Mouse (Mus musculus): ENCODE results near the gene Methig1. TPM values are rescaled to one million over a fixed set of nuclear protein-coding genes. Genes with fewer than 3 reads are reported as not detected.
"Not testable (repeated sequence)": the region's sequence is repeated elsewhere in the genome, so short reads cannot be mapped to it uniquely, and the experiment has no call there.

The Methig1 gene
- polyA plus RNA-seq, 1 experiment from 2014 or later: not detected

GRCm38 (mm10) chr15:100330739-100331138 is 22.2 kb upstream of the Methig1 start:
- Histone ChIP-seq H3K27me3 (ENCODE audit: control insufficient read depth, insufficient read depth, low read length) (no peaks in the 10 kb centered on the region), H3K36me3 (ENCODE audit: control insufficient read depth, insufficient read depth, low read length) (no peaks in the 10 kb centered on the region), H3K27ac (replicated peaks; ENCODE audit: low read depth, low read length) (no peak overlapping the region), H3K4me3 (ENCODE audit: low read depth, low read length) (no peak overlapping the region), H3K9me3 (ENCODE audit: control insufficient read depth, low read length) (no peaks in the 10 kb centered on the region), H3K4me1 (ENCODE audit: control insufficient read depth, insufficient read depth, low read length) (no peaks in the 10 kb centered on the region), H3K9ac (ENCODE audit: low read length) (no peak overlapping the region), H3K4me2 (ENCODE audit: low read depth, severe bottlenecking) (no peak overlapping the region)
- 35% methylated on average over 7 of the region's 7 CpGs for WGBS
- no peak for DNase-seq (ENCODE audit: low spot score)
- ATAC-seq (ENCODE audit: insufficient number of reproducible peaks, low FRiP score, low TSS enrichment, low read depth): no peak

DNA sequence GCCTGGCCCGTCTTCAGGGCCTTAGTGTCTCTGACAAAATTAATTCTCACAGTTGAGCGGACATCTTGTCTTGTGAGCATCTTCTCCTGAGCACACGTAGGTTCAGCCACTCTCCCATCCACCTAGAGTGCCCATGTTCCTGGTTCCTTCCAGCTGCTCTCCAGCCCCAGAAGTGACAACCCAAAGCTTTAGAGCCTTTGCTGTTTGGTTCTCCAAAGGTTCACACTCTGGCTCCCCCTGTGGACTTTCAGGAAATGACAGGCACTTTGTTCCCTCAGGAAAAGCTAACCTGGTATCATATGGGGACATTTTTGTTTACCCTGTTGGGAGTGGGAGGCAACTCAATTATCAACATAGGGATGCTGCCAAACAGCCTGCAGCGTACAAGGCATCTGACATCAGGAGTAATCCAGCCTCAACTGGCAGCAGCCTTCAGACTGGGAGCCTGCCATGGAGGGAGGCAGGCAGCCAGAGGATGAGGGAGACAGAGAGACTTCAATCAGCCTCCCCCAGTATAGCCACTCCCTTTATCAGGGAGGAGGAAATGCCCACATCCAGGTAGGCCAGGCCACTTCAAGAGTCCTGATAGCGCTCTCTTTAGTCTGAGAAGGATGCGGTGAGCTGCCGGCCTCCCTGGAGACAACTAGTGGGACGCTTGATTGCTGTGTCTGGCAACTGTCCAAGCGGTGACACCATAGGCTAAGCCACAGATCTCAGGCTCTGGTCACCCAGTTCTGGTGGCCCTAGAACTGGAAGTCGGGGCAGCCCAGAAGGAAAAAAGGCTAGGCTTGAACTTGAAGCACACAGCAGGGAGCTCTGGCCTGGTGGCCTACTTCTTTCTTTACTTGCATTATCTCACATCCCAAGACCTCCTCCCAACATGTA is 20.6 kb upstream of the Methig1 start:
- H3K4me2 ChIP-seq (ENCODE audit: low read depth, severe bottlenecking); H3K27ac ChIP-seq (replicated peaks; ENCODE audit: low read depth, low read length); H3K9ac ChIP-seq (ENCODE audit: low read length); H3K4me3 ChIP-seq (ENCODE audit: low read depth, low read length); H3K4me1 ChIP-seq (ENCODE audit: control insufficient read depth, insufficient read depth, low read length); DNase-seq (ENCODE audit: low spot score); H3K36me3 ChIP-seq (ENCODE audit: control insufficient read depth, insufficient read depth, low read length); H3K9me3 ChIP-seq (ENCODE audit: control insufficient read depth, low read length); H3K27me3 ChIP-seq (ENCODE audit: control insufficient read depth, insufficient read depth, low read length); ATAC-seq (ENCODE audit: insufficient number of reproducible peaks, low FRiP score, low TSS enrichment, low read depth): not testable (repeated sequence)
- WGBS: 27% methylated on average over 2 of the region's 10 CpGs

GRCm38 (mm10) chr15:100334629-100335028 is 18.3 kb upstream of the Methig1 start, which contains the start of gene Mettl7a3:
TSS of gene Mettl7a3 (plus strand) at chr15:100334929.
- Histone ChIP-seq H3K4me3 (ENCODE audit: low read depth, low read length) (no peak within 1 kb of the TSS), H3K27ac (replicated peaks; ENCODE audit: low read depth, low read length) (no peak within 1 kb of the TSS), H3K4me2 (ENCODE audit: low read depth, severe bottlenecking) (no peak within 1 kb of the TSS), H3K36me3 (ENCODE audit: control insufficient read depth, insufficient read depth, low read length) (no peaks in the 10 kb centered on the region), H3K9ac (ENCODE audit: low read length) (no peak within 1 kb of the TSS), H3K9me3 (ENCODE audit: control insufficient read depth, low read length) (no peaks in the 10 kb centered on the region), H3K4me1 (ENCODE audit: control insufficient read depth, insufficient read depth, low read length) (no peaks in the 10 kb centered on the region), H3K27me3 (ENCODE audit: control insufficient read depth, insufficient read depth, low read length) (no peaks in the 10 kb centered on the region)
- no peak for ATAC-seq (ENCODE audit: insufficient number of reproducible peaks, low FRiP score, low TSS enrichment, low read depth)
- WGBS: 77% methylated on average over 10 of the region's 10 CpGs
- DNase-seq (ENCODE audit: low spot score): no peak

DNA sequence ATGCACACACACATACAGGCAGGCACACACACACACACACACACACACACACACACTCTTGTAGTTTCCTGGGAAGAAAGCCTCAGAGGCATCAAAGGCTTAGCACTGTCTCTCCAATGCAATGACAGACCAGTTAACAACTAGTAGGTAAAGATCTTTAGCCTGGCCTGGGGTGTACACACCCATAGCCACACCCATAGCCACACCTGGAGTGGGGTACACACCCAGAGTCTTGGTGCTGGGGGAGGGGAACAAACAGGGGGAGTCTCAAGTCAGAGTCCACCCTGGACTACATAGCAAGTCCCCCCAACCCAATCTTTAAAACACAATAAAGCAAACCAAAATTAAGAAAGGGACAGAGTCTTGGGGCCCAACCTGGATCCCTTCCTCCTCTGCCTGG is 15.6 kb upstream of the Methig1 start:
- H3K36me3 ChIP-seq (ENCODE audit: control insufficient read depth, insufficient read depth, low read length); H3K4me3 ChIP-seq (ENCODE audit: low read depth, low read length); H3K4me2 ChIP-seq (ENCODE audit: low read depth, severe bottlenecking); ATAC-seq (ENCODE audit: insufficient number of reproducible peaks, low FRiP score, low TSS enrichment, low read depth); DNase-seq (ENCODE audit: low spot score); H3K4me1 ChIP-seq (ENCODE audit: control insufficient read depth, insufficient read depth, low read length); H3K27me3 ChIP-seq (ENCODE audit: control insufficient read depth, insufficient read depth, low read length); H3K9me3 ChIP-seq (ENCODE audit: control insufficient read depth, low read length); H3K9ac ChIP-seq (ENCODE audit: low read length); H3K27ac ChIP-seq (replicated peaks; ENCODE audit: low read depth, low read length): not testable (repeated sequence)

DNA sequence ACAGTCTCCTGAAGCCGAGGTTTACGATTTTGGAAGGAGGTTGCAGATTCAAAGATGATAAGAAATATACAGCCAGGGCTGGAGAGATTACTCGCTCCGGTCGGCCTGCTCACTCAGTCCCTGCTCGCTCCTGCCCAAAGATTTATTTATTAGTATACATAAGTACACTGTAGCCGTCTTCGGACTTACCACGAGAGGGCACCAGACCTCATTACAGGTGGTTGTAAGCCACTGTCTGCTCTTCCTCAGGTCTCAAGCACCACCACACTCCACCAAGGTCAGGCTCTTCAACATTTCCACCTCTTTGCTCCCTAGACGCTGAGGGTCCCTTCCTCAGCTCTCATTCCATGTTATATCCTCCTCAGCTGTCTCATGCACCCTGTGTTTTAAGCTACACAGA is 15.1 kb upstream of the Methig1 start:
- DNase-seq (ENCODE audit: low spot score): peak; percentile 46
- not testable (repeated sequence) for H3K4me2 ChIP-seq (ENCODE audit: low read depth, severe bottlenecking); H3K4me3 ChIP-seq (ENCODE audit: low read depth, low read length); H3K27me3 ChIP-seq (ENCODE audit: control insufficient read depth, insufficient read depth, low read length); ATAC-seq (ENCODE audit: insufficient number of reproducible peaks, low FRiP score, low TSS enrichment, low read depth); H3K9me3 ChIP-seq (ENCODE audit: control insufficient read depth, low read length); H3K27ac ChIP-seq (replicated peaks; ENCODE audit: low read depth, low read length); H3K9ac ChIP-seq (ENCODE audit: low read length); H3K4me1 ChIP-seq (ENCODE audit: control insufficient read depth, insufficient read depth, low read length); H3K36me3 ChIP-seq (ENCODE audit: control insufficient read depth, insufficient read depth, low read length)
- 25% methylated on average over 7 of the region's 10 CpGs for WGBS

- H3K4me3 ChIP-seq (ENCODE audit: low read depth, low read length); DNase-seq (ENCODE audit: low spot score); H3K4me2 ChIP-seq (ENCODE audit: low read depth, severe bottlenecking); H3K4me1 ChIP-seq (ENCODE audit: control insufficient read depth, insufficient read depth, low read length); H3K9ac ChIP-seq (ENCODE audit: low read length); H3K9me3 ChIP-seq (ENCODE audit: control insufficient read depth, low read length); H3K27me3 ChIP-seq (ENCODE audit: control insufficient read depth, insufficient read depth, low read length); H3K27ac ChIP-seq (replicated peaks; ENCODE audit: low read depth, low read length); ATAC-seq (ENCODE audit: insufficient number of reproducible peaks, low FRiP score, low TSS enrichment, low read depth); H3K36me3 ChIP-seq (ENCODE audit: control insufficient read depth, insufficient read depth, low read length): not testable (repeated sequence)
- 70% methylated on average over 4 of the region's 5 CpGs for WGBS
Measured at GRCm38 (mm10) chr15:100341314-100341980, 11.5 kb upstream of the Methig1 start.

- Histone ChIP-seq H3K27ac (replicated peaks; ENCODE audit: low read depth, low read length) (no peak overlapping the region), H3K4me2 (ENCODE audit: low read depth, severe bottlenecking) (no peak overlapping the region), H3K4me1 (ENCODE audit: control insufficient read depth, insufficient read depth, low read length) (no peaks in the 10 kb centered on the region), H3K9me3 (ENCODE audit: control insufficient read depth, low read length) (no peaks in the 10 kb centered on the region), H3K27me3 (ENCODE audit: control insufficient read depth, insufficient read depth, low read length) (no peaks in the 10 kb centered on the region), H3K9ac (ENCODE audit: low read length) (no peak overlapping the region), H3K36me3 (ENCODE audit: control insufficient read depth, insufficient read depth, low read length) (no peaks in the 10 kb centered on the region), H3K4me3 (ENCODE audit: low read depth, low read length) (no peak overlapping the region)
- DNase-seq (ENCODE audit: low spot score): no peak
- no peak for ATAC-seq (ENCODE audit: insufficient number of reproducible peaks, low FRiP score, low TSS enrichment, low read depth)
Measured at GRCm38 (mm10) chr15:100345484-100345883, 7.5 kb upstream of the Methig1 start.

DNA sequence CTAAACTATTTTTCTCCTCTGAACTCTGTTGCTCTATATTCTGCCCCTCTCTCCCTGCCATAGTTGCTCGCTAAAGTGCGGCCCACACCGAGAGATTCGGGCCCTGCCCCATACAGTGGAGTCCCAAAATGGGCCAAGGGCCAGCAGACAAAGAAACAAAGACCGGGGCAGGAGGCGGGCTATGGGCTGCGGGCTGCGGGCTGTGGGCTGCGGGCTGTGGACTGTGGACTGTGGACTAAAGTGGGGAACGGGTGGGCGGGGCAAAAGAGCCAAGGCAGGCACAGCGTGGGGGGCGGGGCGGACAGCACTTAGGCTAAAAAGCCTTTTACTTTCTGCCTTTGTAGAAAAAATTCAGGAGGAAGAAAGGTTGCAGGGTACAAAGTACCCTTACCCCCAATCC is 6.2 kb upstream of the Methig1 start:
- no peak overlapping the region for H3K4me2 ChIP-seq (ENCODE audit: low read depth, severe bottlenecking)
- no peaks in the 10 kb centered on the region for H3K27me3 ChIP-seq (ENCODE audit: control insufficient read depth, insufficient read depth, low read length)
- ATAC-seq (ENCODE audit: insufficient number of reproducible peaks, low FRiP score, low TSS enrichment, low read depth) (no peak), DNase-seq (ENCODE audit: low spot score) (no peak)
- no peaks in the 10 kb centered on the region for H3K36me3 ChIP-seq (ENCODE audit: control insufficient read depth, insufficient read depth, low read length)
- H3K4me1 ChIP-seq (ENCODE audit: control insufficient read depth, insufficient read depth, low read length): no peaks in the 10 kb centered on the region
- no peak overlapping the region for H3K9ac ChIP-seq (ENCODE audit: low read length)
- 79% methylated on average over 14 of the region's 14 CpGs for WGBS
- no peak overlapping the region; the same call in 1 of the 2 replicates for H3K27ac ChIP-seq (replicated peaks; ENCODE audit: low read depth, low read length)
- H3K9me3 ChIP-seq (ENCODE audit: control insufficient read depth, low read length): no peaks in the 10 kb centered on the region
- H3K4me3 ChIP-seq (ENCODE audit: low read depth, low read length): no peak overlapping the region

Data from limb, embryonic 11.5 days (tissue).